Mouse (Mus musculus): ENCODE results near the gene Nfix. TPM values are rescaled to one million over a fixed set of nuclear protein-coding genes. Genes with fewer than 3 reads are reported as not detected.

The Nfix gene
- polyA plus RNA-seq, 1 experiment from 2014 or later: 7.7 TPM

- Histone ChIP-seq H3K9me3 (ENCODE audit: control insufficient read depth, low read length) (no peaks in the 10 kb centered on the region), H3K4me1 (replicated peaks; ENCODE audit: control insufficient read depth, insufficient read depth, low read length) (peaks cover 35% of the 10 kb centered on the region), H3K4me2 (ENCODE audit: low read depth, low read length, severe bottlenecking) (peak overlapping the region; percentile 8; the same call in 1 of the 2 replicates), H3K9ac (ENCODE audit: low read length) (no peak overlapping the region; the same call in 1 of the 2 replicates), H3K27ac (ENCODE audit: low read depth, low read length) (no peak overlapping the region), H3K36me3 (ENCODE audit: control insufficient read depth, insufficient read depth, low read length) (no peaks in the 10 kb centered on the region), H3K4me3 (ENCODE audit: low read depth, low read length) (no peak overlapping the region), H3K27me3 (ENCODE audit: control insufficient read depth, insufficient read depth, low read length) (peaks cover 78% of the 10 kb centered on the region)
- ATAC-seq (replicated peaks; ENCODE audit: low FRiP score): no peak
- DNase-seq (ENCODE audit: low spot score): no peak
- WGBS: 13% methylated on average over 5 of the region's 5 CpGs
Observed at GRCm38 (mm10) chr8:84771000-84771687, 29.0 kb downstream of the Nfix start.

GRCm38 (mm10) chr8:84770100-84770953, 29.8 kb downstream of the Nfix start:
- H3K36me3 ChIP-seq (ENCODE audit: control insufficient read depth, insufficient read depth, low read length): no peaks in the 10 kb centered on the region
- no peak for ATAC-seq (replicated peaks; ENCODE audit: low FRiP score)
- DNase-seq (ENCODE audit: low spot score): no peak
- H3K9me3 ChIP-seq (ENCODE audit: control insufficient read depth, low read length): no peaks in the 10 kb centered on the region
- WGBS: 25% methylated on average over 12 of the region's 12 CpGs
- peaks cover 70% of the 10 kb centered on the region for H3K27me3 ChIP-seq (ENCODE audit: control insufficient read depth, insufficient read depth, low read length)
- no peak overlapping the region for H3K4me3 ChIP-seq (ENCODE audit: low read depth, low read length)
- no peak overlapping the region for H3K27ac ChIP-seq (ENCODE audit: low read depth, low read length)
- H3K9ac ChIP-seq (ENCODE audit: low read length): no peak overlapping the region; the same call in 1 of the 2 replicates
- peaks cover 39% of the 10 kb centered on the region for H3K4me1 ChIP-seq (replicated peaks; ENCODE audit: control insufficient read depth, insufficient read depth, low read length)
- H3K4me2 ChIP-seq (ENCODE audit: low read depth, low read length, severe bottlenecking): no peak overlapping the region

DNA sequence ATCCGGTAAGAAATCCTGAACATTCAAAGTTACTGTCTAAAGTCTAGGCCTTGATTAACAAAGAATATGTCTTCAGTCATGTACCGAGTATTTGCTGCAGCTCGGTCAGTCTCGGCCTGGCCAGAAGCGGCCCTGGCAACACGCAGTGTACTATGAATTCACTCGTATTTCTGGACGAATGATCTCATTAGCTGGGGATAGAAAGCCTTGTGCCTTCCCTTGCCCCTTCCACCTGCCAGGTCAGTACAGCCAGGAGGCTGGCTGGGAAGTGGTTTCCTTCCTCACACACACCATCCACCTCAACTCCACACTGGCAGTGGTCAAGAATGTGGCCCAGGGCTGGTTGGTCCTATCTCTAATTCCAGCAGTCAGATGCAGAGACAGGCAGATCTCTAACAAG, 30.8 kb downstream of the Nfix start:
- Histone ChIP-seq H3K27me3 (ENCODE audit: control insufficient read depth, insufficient read depth, low read length) (peaks cover 63% of the 10 kb centered on the region), H3K4me3 (ENCODE audit: low read depth, low read length) (no peak overlapping the region), H3K27ac (ENCODE audit: low read depth, low read length) (no peak overlapping the region), H3K9me3 (ENCODE audit: control insufficient read depth, low read length) (no peaks in the 10 kb centered on the region), H3K4me2 (ENCODE audit: low read depth, low read length, severe bottlenecking) (no peak overlapping the region), H3K4me1 (replicated peaks; ENCODE audit: control insufficient read depth, insufficient read depth, low read length) (peaks cover 35% of the 10 kb centered on the region), H3K36me3 (ENCODE audit: control insufficient read depth, insufficient read depth, low read length) (no peaks in the 10 kb centered on the region), H3K9ac (ENCODE audit: low read length) (no peak overlapping the region)
- DNase-seq (ENCODE audit: low spot score): no peak
- ATAC-seq (replicated peaks; ENCODE audit: low FRiP score): no peak
- WGBS: 75% methylated on average over 8 of the region's 8 CpGs

GRCm38 (mm10) chr8:84768343-84769095, 31.6 kb downstream of the Nfix start:
- Histone ChIP-seq H3K27me3 (ENCODE audit: control insufficient read depth, insufficient read depth, low read length) (peaks cover 68% of the 10 kb centered on the region), H3K9me3 (ENCODE audit: control insufficient read depth, low read length) (no peaks in the 10 kb centered on the region), H3K36me3 (ENCODE audit: control insufficient read depth, insufficient read depth, low read length) (no peaks in the 10 kb centered on the region), H3K9ac (ENCODE audit: low read length) (no peak overlapping the region), H3K4me3 (ENCODE audit: low read depth, low read length) (no peak overlapping the region), H3K4me1 (replicated peaks; ENCODE audit: control insufficient read depth, insufficient read depth, low read length) (peaks cover 31% of the 10 kb centered on the region), H3K27ac (ENCODE audit: low read depth, low read length) (no peak overlapping the region), H3K4me2 (ENCODE audit: low read depth, low read length, severe bottlenecking) (no peak overlapping the region)
- no peak for DNase-seq (ENCODE audit: low spot score)
- ATAC-seq (replicated peaks; ENCODE audit: low FRiP score): no peak
- 88% methylated on average over 14 of the region's 14 CpGs for WGBS

DNA sequence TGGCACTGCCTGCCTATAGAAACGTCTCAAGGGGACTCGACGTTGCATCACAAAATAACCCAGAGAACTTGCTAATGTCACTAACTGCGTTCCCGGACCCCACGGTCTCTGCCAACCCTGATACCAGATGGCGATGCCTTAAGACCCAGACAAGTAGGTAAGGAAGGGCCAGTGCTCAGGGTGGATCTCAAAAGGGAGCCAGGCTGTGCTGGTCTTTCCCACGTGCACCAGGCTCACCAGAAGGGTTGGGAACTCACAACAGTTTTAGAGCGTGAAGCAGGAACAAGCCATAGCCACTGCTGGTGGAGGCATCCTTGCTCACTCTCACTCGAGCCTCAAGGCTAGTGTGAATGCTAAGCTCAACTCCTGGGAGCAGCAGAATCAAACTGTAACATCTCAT, 32.9 kb downstream of the Nfix start:
- no peak for DNase-seq (ENCODE audit: low spot score)
- H3K4me1 ChIP-seq (replicated peaks; ENCODE audit: control insufficient read depth, insufficient read depth, low read length): peaks cover 29% of the 10 kb centered on the region
- no peak for ATAC-seq (replicated peaks; ENCODE audit: low FRiP score)
- no peaks in the 10 kb centered on the region for H3K9me3 ChIP-seq (ENCODE audit: control insufficient read depth, low read length)
- H3K27ac ChIP-seq (ENCODE audit: low read depth, low read length): no peak overlapping the region
- peaks cover 59% of the 10 kb centered on the region for H3K27me3 ChIP-seq (ENCODE audit: control insufficient read depth, insufficient read depth, low read length)
- no peak overlapping the region for H3K4me2 ChIP-seq (ENCODE audit: low read depth, low read length, severe bottlenecking)
- no peaks in the 10 kb centered on the region for H3K36me3 ChIP-seq (ENCODE audit: control insufficient read depth, insufficient read depth, low read length)
- no peak overlapping the region for H3K9ac ChIP-seq (ENCODE audit: low read length)
- WGBS: 80% methylated on average over 10 of the region's 10 CpGs
- H3K4me3 ChIP-seq (ENCODE audit: low read depth, low read length): no peak overlapping the region

- Histone ChIP-seq H3K9ac (ENCODE audit: low read length) (no peak overlapping the region; the same call in 1 of the 2 replicates), H3K4me2 (ENCODE audit: low read depth, low read length, severe bottlenecking) (no peak overlapping the region), H3K27me3 (ENCODE audit: control insufficient read depth, insufficient read depth, low read length) (peaks cover 52% of the 10 kb centered on the region), H3K4me1 (replicated peaks; ENCODE audit: control insufficient read depth, insufficient read depth, low read length) (peaks cover 23% of the 10 kb centered on the region), H3K9me3 (ENCODE audit: control insufficient read depth, low read length) (no peaks in the 10 kb centered on the region), H3K4me3 (ENCODE audit: low read depth, low read length) (no peak overlapping the region), H3K27ac (ENCODE audit: low read depth, low read length) (no peak overlapping the region), H3K36me3 (ENCODE audit: control insufficient read depth, insufficient read depth, low read length) (no peaks in the 10 kb centered on the region)
- no peak for DNase-seq (ENCODE audit: low spot score)
- no peak for ATAC-seq (replicated peaks; ENCODE audit: low FRiP score)
- WGBS: 55% methylated on average over 9 of the region's 9 CpGs
Observed at GRCm38 (mm10) chr8:84766422-84766821, 33.7 kb downstream of the Nfix start.

GRCm38 (mm10) chr8:84765629-84766028, 34.5 kb downstream of the Nfix start:
- Histone ChIP-seq H3K27ac (ENCODE audit: low read depth, low read length) (no peak overlapping the region; the same call in 1 of the 2 replicates), H3K4me3 (ENCODE audit: low read depth, low read length) (no peak overlapping the region), H3K9ac (ENCODE audit: low read length) (peak overlapping the region; percentile 13; the same call in 1 of the 2 replicates), H3K4me1 (replicated peaks; ENCODE audit: control insufficient read depth, insufficient read depth, low read length) (peaks cover 18% of the 10 kb centered on the region), H3K9me3 (ENCODE audit: control insufficient read depth, low read length) (no peaks in the 10 kb centered on the region), H3K36me3 (ENCODE audit: control insufficient read depth, insufficient read depth, low read length) (no peaks in the 10 kb centered on the region), H3K27me3 (ENCODE audit: control insufficient read depth, insufficient read depth, low read length) (peaks cover 48% of the 10 kb centered on the region), H3K4me2 (ENCODE audit: low read depth, low read length, severe bottlenecking) (peak overlapping the region; percentile 31; the same call in 1 of the 2 replicates)
- WGBS: 11% methylated on average over 10 of the region's 10 CpGs
- DNase-seq (ENCODE audit: low spot score) (peak; percentile 57), ATAC-seq (replicated peaks; ENCODE audit: low FRiP score) (no peak)

GRCm38 (mm10) chr8:84764870-84765495, 35.2 kb downstream of the Nfix start:
- Histone ChIP-seq H3K4me1 (replicated peaks; ENCODE audit: control insufficient read depth, insufficient read depth, low read length) (peaks cover 17% of the 10 kb centered on the region), H3K9me3 (ENCODE audit: control insufficient read depth, low read length) (no peaks in the 10 kb centered on the region), H3K27me3 (ENCODE audit: control insufficient read depth, insufficient read depth, low read length) (peaks cover 43% of the 10 kb centered on the region), H3K36me3 (ENCODE audit: control insufficient read depth, insufficient read depth, low read length) (no peaks in the 10 kb centered on the region), H3K4me2 (ENCODE audit: low read depth, low read length, severe bottlenecking) (no peak overlapping the region), H3K4me3 (ENCODE audit: low read depth, low read length) (no peak overlapping the region), H3K9ac (ENCODE audit: low read length) (no peak overlapping the region), H3K27ac (ENCODE audit: low read depth, low read length) (no peak overlapping the region)
- ATAC-seq (replicated peaks; ENCODE audit: low FRiP score) (no peak), DNase-seq (ENCODE audit: low spot score) (no peak)
- WGBS: 73% methylated on average over 17 of the region's 17 CpGs
